Mouse (Mus musculus): ENCODE data around the gene Usp15. TPM values are rescaled to one million over a fixed set of nuclear protein-coding genes. Genes with fewer than 3 reads are reported as not detected.

Usp15 gene
- polyA plus RNA-seq, 1 experiment from 2014 or later = 77.1 TPM

DNA sequence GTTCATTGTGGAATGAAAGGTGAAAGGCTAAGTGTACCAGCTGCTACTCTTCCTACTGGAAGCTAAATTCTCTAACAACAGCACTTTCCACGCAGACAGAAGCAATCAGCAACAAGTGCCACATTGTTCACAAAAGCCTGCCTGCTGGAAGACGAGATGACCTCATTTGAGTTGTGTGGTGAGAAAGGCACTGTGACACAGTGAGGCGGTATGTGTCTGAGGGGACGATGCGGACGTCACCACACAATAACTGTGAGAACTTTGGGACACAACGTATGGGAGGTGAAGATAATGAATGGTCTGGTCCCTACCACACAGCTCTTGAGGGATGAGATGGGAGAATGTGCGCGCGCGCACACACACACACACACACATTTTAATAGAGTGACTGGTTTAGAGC lies 86.2 kb downstream of the Usp15 start:
- DNase-seq (ENCODE audit: low spot score) (no peak), ATAC-seq (ENCODE audit: insufficient number of reproducible peaks, low FRiP score, low TSS enrichment, low read depth) (no peak)
- no peaks in the 10 kb centered on the region for H3K27me3 ChIP-seq (ENCODE audit: control insufficient read depth, insufficient read depth, low read length)
- WGBS = 90% methylated on average over 11 of the region's 11 CpGs
- no peaks in the 10 kb centered on the region for H3K36me3 ChIP-seq (ENCODE audit: control insufficient read depth, insufficient read depth, low read length)
- no peak overlapping the region for H3K9ac ChIP-seq (ENCODE audit: low read length)
- H3K27ac ChIP-seq (replicated peaks; ENCODE audit: low read depth, low read length) = no peak overlapping the region
- H3K4me2 ChIP-seq (ENCODE audit: low read depth, severe bottlenecking) = no peak overlapping the region
- H3K4me3 ChIP-seq (ENCODE audit: low read depth, low read length) = no peak overlapping the region
- H3K4me1 ChIP-seq (ENCODE audit: control insufficient read depth, insufficient read depth, low read length) = no peaks in the 10 kb centered on the region
- H3K9me3 ChIP-seq (ENCODE audit: control insufficient read depth, low read length) = no peaks in the 10 kb centered on the region

DNA sequence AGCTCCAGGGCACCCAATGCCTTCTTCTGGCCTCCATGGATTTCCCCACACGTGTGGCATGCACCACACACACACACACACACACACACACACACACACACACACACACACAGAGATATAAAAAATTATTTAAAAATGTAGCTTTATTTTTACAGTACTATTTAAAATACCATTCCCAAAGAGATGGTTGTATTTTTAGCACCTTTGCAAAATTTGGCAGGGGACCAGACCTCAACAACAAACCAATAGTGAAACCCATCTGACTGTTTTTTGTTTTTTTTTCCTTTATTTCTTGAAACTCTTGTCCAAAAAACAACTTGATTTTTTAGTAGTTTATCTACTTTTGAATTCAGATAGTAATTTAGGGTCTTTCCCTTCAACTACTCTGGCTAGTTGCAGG lies 88.3 kb downstream of the Usp15 start:
- 78% methylated on average over 1 of the region's 1 CpGs for WGBS

DNA sequence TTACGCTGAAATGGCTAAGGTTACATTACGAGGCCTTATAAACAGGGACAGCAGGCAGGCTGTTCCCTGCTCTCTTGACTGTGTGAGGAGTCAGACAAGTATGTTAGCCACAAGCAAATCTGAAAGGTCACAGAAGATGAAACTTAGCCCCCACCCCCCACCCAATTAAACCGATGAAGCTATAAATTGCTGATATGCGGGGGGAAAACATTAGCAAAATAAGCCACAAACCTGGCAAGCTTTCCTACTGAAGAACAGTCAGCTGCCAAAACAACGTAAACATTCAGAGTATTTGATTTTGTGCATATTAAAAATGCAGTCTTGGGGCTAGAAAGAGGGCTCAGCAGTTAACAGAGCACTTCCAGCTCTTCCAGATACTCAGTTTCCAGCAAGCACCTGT lies 88.7 kb downstream of the Usp15 start:
- H3K4me3 ChIP-seq (ENCODE audit: low read depth, low read length) = no peak overlapping the region
- 89% methylated on average over 5 of the region's 5 CpGs for WGBS
- H3K36me3 ChIP-seq (ENCODE audit: control insufficient read depth, insufficient read depth, low read length) = no peaks in the 10 kb centered on the region
- DNase-seq (ENCODE audit: low spot score) (no peak), ATAC-seq (ENCODE audit: insufficient number of reproducible peaks, low FRiP score, low TSS enrichment, low read depth) (no peak)
- H3K27ac ChIP-seq (replicated peaks; ENCODE audit: low read depth, low read length) = no peak overlapping the region
- no peaks in the 10 kb centered on the region for H3K4me1 ChIP-seq (ENCODE audit: control insufficient read depth, insufficient read depth, low read length)
- H3K9ac ChIP-seq (ENCODE audit: low read length) = no peak overlapping the region
- H3K4me2 ChIP-seq (ENCODE audit: low read depth, severe bottlenecking) = no peak overlapping the region
- H3K27me3 ChIP-seq (ENCODE audit: control insufficient read depth, insufficient read depth, low read length) = no peaks in the 10 kb centered on the region
- no peaks in the 10 kb centered on the region for H3K9me3 ChIP-seq (ENCODE audit: control insufficient read depth, low read length)

More for the DNA sequence above, 88.3 kb downstream of the Usp15 start:
- Histone ChIP-seq H3K9ac (ENCODE audit: low read length) (no peak overlapping the region), H3K4me2 (ENCODE audit: low read depth, severe bottlenecking) (no peak overlapping the region), H3K27ac (replicated peaks; ENCODE audit: low read depth, low read length) (no peak overlapping the region), H3K27me3 (ENCODE audit: control insufficient read depth, insufficient read depth, low read length) (no peaks in the 10 kb centered on the region), H3K4me3 (ENCODE audit: low read depth, low read length) (no peak overlapping the region), H3K9me3 (ENCODE audit: control insufficient read depth, low read length) (no peaks in the 10 kb centered on the region), H3K36me3 (ENCODE audit: control insufficient read depth, insufficient read depth, low read length) (no peaks in the 10 kb centered on the region), H3K4me1 (ENCODE audit: control insufficient read depth, insufficient read depth, low read length) (no peaks in the 10 kb centered on the region)
- DNase-seq (ENCODE audit: low spot score) (no peak), ATAC-seq (ENCODE audit: insufficient number of reproducible peaks, low FRiP score, low TSS enrichment, low read depth) (no peak)

DNA sequence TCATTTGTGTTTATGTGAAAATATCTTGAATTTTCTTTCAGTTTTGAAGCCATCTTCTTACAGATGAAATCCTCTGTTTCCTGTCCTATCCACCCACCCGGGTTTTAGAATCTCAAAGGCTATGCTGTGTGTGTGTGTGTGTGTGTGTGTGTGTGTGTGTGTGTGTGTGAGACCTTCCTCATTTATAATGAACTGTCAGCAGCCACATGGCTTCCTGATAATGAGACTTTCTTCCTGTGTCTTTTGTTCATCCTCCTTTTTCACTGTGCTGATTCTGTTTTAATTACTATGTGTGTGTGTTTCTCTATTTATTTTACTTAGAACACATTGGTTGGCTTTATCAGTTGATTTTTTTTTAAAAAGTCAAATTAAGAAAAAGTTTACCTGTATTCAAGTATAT lies 95.5 kb downstream of the Usp15 start:
- H3K4me1 ChIP-seq (ENCODE audit: control insufficient read depth, insufficient read depth, low read length) = no peaks in the 10 kb centered on the region
- no peak overlapping the region for H3K9ac ChIP-seq (ENCODE audit: low read length)
- no peaks in the 10 kb centered on the region for H3K9me3 ChIP-seq (ENCODE audit: control insufficient read depth, low read length)
- H3K4me2 ChIP-seq (ENCODE audit: low read depth, severe bottlenecking) = no peak overlapping the region
- no peak overlapping the region for H3K4me3 ChIP-seq (ENCODE audit: low read depth, low read length)
- no peak for ATAC-seq (ENCODE audit: insufficient number of reproducible peaks, low FRiP score, low TSS enrichment, low read depth)
- no peaks in the 10 kb centered on the region for H3K36me3 ChIP-seq (ENCODE audit: control insufficient read depth, insufficient read depth, low read length)
- DNase-seq (ENCODE audit: low spot score) = no peak
- 82% methylated on average over 1 of the region's 1 CpGs for WGBS
- H3K27me3 ChIP-seq (ENCODE audit: control insufficient read depth, insufficient read depth, low read length) = no peaks in the 10 kb centered on the region
- no peak overlapping the region for H3K27ac ChIP-seq (replicated peaks; ENCODE audit: low read depth, low read length)

DNA sequence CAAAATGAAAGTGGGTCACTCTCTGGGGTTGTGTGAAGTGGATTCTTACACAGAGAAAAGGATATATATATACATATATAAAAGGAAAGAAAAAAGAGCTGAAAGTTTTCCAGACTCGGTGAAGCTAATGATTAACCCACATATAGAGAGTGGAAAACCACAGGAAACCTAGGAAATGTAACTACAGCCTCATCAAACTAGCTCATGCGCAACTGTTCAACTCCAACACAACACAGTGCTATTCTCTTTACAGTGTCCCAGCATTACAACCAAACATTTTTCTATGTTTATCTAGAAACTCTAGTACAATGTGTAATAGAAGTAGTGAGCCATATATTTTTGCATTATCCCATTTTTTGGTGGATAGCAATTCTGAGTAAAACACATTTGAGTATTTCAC lies 96.2 kb downstream of the Usp15 start:
- DNase-seq (ENCODE audit: low spot score) = no peak
- no peak overlapping the region for H3K4me3 ChIP-seq (ENCODE audit: low read depth, low read length)
- H3K4me2 ChIP-seq (ENCODE audit: low read depth, severe bottlenecking) = no peak overlapping the region
- H3K27me3 ChIP-seq (ENCODE audit: control insufficient read depth, insufficient read depth, low read length) = no peaks in the 10 kb centered on the region
- no peaks in the 10 kb centered on the region for H3K36me3 ChIP-seq (ENCODE audit: control insufficient read depth, insufficient read depth, low read length)
- no peak overlapping the region for H3K9ac ChIP-seq (ENCODE audit: low read length)
- no peaks in the 10 kb centered on the region for H3K9me3 ChIP-seq (ENCODE audit: control insufficient read depth, low read length)
- WGBS = 83% methylated on average over 2 of the region's 2 CpGs
- H3K27ac ChIP-seq (replicated peaks; ENCODE audit: low read depth, low read length) = no peak overlapping the region
- H3K4me1 ChIP-seq (ENCODE audit: control insufficient read depth, insufficient read depth, low read length) = no peaks in the 10 kb centered on the region
- ATAC-seq (ENCODE audit: insufficient number of reproducible peaks, low FRiP score, low TSS enrichment, low read depth) = no peak

DNA sequence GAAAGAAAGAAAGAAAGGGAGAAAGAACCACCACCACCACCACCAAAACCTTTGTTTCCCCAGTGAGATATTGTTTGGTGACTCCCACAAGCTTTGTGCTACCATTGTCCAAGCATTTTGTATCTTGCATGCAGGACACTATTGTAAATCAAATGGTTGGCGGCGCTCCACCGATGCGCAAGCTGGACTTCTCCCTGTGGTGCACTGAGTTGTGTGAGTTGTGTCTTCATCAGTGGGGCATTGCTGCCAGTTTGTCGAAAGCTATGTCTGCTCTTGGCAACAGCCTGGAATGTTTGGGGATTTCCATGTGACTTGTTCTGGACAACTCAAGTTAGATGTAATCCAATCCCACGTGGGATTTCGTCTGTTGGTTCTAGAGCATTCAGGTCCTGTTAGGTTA lies 102.3 kb downstream of the Usp15 start:
- 85% methylated on average over 7 of the region's 7 CpGs for WGBS
- no peak overlapping the region for H3K4me2 ChIP-seq (ENCODE audit: low read depth, severe bottlenecking)
- ATAC-seq (ENCODE audit: insufficient number of reproducible peaks, low FRiP score, low TSS enrichment, low read depth) (no peak), DNase-seq (ENCODE audit: low spot score) (peak; percentile 18)
- no peak overlapping the region for H3K4me3 ChIP-seq (ENCODE audit: low read depth, low read length)
- H3K36me3 ChIP-seq (ENCODE audit: control insufficient read depth, insufficient read depth, low read length) = no peaks in the 10 kb centered on the region
- no peaks in the 10 kb centered on the region for H3K27me3 ChIP-seq (ENCODE audit: control insufficient read depth, insufficient read depth, low read length)
- no peak overlapping the region for H3K9ac ChIP-seq (ENCODE audit: low read length)
- H3K9me3 ChIP-seq (ENCODE audit: control insufficient read depth, low read length) = no peaks in the 10 kb centered on the region
- H3K27ac ChIP-seq (replicated peaks; ENCODE audit: low read depth, low read length) = no peak overlapping the region
- no peaks in the 10 kb centered on the region for H3K4me1 ChIP-seq (ENCODE audit: control insufficient read depth, insufficient read depth, low read length)

DNA sequence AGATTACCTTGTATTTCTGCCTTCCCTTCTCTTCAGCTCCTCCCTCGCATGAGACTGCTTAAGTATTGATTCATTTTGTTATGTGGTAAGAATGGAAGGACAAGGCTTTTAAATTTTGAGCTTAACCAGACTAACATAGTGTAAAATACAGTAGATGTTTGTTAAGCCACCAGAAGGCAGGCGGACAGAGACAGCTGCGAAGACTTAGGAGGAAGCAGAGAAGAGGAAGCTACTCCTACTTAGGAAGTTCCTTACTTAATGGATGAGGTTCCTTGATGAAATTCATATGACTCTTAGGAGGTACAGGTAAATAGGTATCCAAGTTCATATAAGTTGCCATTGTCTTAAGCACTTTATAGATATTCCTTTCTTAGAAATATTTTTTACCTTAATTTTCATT lies 104.2 kb downstream of the Usp15 start:
- H3K27ac ChIP-seq (replicated peaks; ENCODE audit: low read depth, low read length) = no peak overlapping the region
- no peak overlapping the region for H3K9ac ChIP-seq (ENCODE audit: low read length)
- no peaks in the 10 kb centered on the region for H3K36me3 ChIP-seq (ENCODE audit: control insufficient read depth, insufficient read depth, low read length)
- no peaks in the 10 kb centered on the region for H3K27me3 ChIP-seq (ENCODE audit: control insufficient read depth, insufficient read depth, low read length)
- H3K4me3 ChIP-seq (ENCODE audit: low read depth, low read length) = no peak overlapping the region
- H3K9me3 ChIP-seq (ENCODE audit: control insufficient read depth, low read length) = no peaks in the 10 kb centered on the region
- peak; percentile 4 for DNase-seq (ENCODE audit: low spot score)
- no peak for ATAC-seq (ENCODE audit: insufficient number of reproducible peaks, low FRiP score, low TSS enrichment, low read depth)
- WGBS = 74% methylated on average over 3 of the region's 3 CpGs
- H3K4me1 ChIP-seq (ENCODE audit: control insufficient read depth, insufficient read depth, low read length) = no peaks in the 10 kb centered on the region
- H3K4me2 ChIP-seq (ENCODE audit: low read depth, severe bottlenecking) = no peak overlapping the region

DNA sequence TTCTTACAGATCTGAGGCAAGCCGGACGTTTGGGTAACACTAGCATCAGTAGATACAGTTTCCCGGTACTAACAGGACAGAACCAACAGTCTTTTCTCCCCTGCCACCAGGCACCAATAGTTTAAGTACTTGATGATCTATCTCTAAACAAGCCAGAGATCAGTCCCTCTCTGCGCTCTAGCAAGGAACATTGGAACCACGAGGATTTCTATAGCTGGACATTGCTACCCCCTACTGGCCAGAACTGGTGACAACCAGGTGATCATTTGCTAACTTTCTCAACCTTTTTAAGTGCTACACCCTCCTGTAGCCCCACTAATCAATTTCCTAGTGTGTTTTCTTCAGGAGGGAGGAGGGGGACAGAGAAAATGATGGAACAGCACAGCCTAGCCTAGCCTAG lies 105.1 kb downstream of the Usp15 start:
- peak; percentile 77 for DNase-seq (ENCODE audit: low spot score)
- H3K9ac ChIP-seq (ENCODE audit: low read length) = no peak overlapping the region
- H3K27ac ChIP-seq (replicated peaks; ENCODE audit: low read depth, low read length) = no peak overlapping the region
- WGBS = 33% methylated on average over 5 of the region's 5 CpGs
- no peaks in the 10 kb centered on the region for H3K36me3 ChIP-seq (ENCODE audit: control insufficient read depth, insufficient read depth, low read length)
- H3K9me3 ChIP-seq (ENCODE audit: control insufficient read depth, low read length) = no peaks in the 10 kb centered on the region
- H3K4me3 ChIP-seq (ENCODE audit: low read depth, low read length) = no peak overlapping the region
- ATAC-seq (ENCODE audit: insufficient number of reproducible peaks, low FRiP score, low TSS enrichment, low read depth) = no peak
- H3K4me2 ChIP-seq (ENCODE audit: low read depth, severe bottlenecking) = no peak overlapping the region
- H3K27me3 ChIP-seq (ENCODE audit: control insufficient read depth, insufficient read depth, low read length) = no peaks in the 10 kb centered on the region
- no peaks in the 10 kb centered on the region for H3K4me1 ChIP-seq (ENCODE audit: control insufficient read depth, insufficient read depth, low read length)

DNA sequence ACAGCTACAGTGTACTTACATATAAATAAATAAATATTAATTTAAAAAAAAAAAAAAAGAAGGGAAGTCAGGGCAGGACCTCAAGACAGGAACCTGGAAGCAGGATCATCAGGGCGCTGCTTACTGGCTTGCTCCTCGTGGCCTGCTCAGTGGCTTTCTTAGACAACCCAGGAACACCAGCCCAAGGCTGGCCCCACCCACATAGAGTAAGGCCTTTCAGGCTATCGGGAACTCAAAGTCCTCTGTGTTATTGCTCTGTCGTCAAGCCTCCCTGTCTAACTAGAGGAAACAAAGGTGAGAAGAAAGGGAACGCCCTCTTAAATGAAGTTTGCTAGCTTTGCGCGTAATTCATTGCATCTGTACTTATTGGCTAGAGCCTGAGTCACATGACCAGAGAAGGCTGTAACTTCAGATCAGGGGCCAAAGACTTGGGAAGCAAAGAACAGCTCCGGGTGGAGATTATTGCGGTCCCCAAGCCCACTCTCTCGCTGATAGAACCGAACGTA lies 107.3 kb downstream of the Usp15 start:
- H3K4me2 ChIP-seq (ENCODE audit: low read depth, severe bottlenecking) = no peak overlapping the region
- H3K27me3 ChIP-seq (ENCODE audit: control insufficient read depth, insufficient read depth, low read length) = no peaks in the 10 kb centered on the region
- 75% methylated on average over 12 of the region's 12 CpGs for WGBS
- DNase-seq (ENCODE audit: low spot score) (no peak), ATAC-seq (ENCODE audit: insufficient number of reproducible peaks, low FRiP score, low TSS enrichment, low read depth) (no peak)
- no peak overlapping the region for H3K9ac ChIP-seq (ENCODE audit: low read length)
- H3K27ac ChIP-seq (replicated peaks; ENCODE audit: low read depth, low read length) = no peak overlapping the region
- H3K9me3 ChIP-seq (ENCODE audit: control insufficient read depth, low read length) = no peaks in the 10 kb centered on the region
- no peak overlapping the region for H3K4me3 ChIP-seq (ENCODE audit: low read depth, low read length)
- no peaks in the 10 kb centered on the region for H3K36me3 ChIP-seq (ENCODE audit: control insufficient read depth, insufficient read depth, low read length)
- H3K4me1 ChIP-seq (ENCODE audit: control insufficient read depth, insufficient read depth, low read length) = no peaks in the 10 kb centered on the region
